Mouse (Mus musculus): ENCODE data around the gene Tesc. TPM values are rescaled to one million over a fixed set of nuclear protein-coding genes. Genes with fewer than 3 reads are reported as not detected.

Tesc gene
- polyA plus RNA-seq, 1 experiment: 17.1 TPM

DNA sequence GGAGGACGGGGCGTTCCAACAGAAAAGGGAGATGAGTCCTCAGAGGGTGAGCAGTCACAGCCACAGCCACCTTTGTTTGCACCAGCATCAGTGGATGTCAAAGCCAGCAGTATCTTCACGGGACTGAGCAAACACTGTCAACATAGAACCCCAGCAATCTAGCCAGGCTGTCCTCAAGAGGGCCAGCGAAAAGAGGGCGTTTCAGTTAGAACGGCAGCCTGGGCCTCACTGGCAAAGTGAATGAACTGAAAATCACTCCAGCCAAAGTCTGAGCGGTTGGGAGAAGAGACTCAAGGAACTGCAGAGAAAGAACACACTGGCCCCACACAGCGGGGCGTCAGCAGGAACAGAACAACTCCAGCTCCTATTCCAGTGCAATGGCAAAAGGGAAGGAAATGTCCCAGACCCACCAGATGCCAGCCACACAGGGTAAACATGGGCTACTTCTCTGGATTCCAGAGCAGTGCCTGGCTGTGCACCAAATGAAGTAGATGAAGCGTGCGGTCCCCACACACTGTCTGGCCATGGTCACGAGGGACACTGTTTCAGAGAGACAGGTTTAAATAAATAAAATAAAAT is 55.6 kb downstream of the Tesc start:
- no peak overlapping the region for H3K4me3 ChIP-seq (ENCODE audit: extremely low read depth, insufficient read depth, insufficient read length)
- no peaks in the 10 kb centered on the region for H3K27me3 ChIP-seq (ENCODE audit: control insufficient read depth, insufficient read depth, low read length)
- 69% methylated on average over 12 of the region's 12 CpGs for WGBS
- no peak overlapping the region for H3K27ac ChIP-seq (ENCODE audit: insufficient read depth, low read length)
- TF ChIP-seq POLR2A (IDR thresholded peaks at IDR 0.05; ENCODE audit: low read depth, low read length) (no peak), CTCF (IDR thresholded peaks at IDR 0.05; ENCODE audit: extremely low read depth, insufficient read depth, insufficient read length, insufficient replicate concordance) (no peak)
- no peaks in the 10 kb centered on the region for H3K36me3 ChIP-seq (ENCODE audit: control insufficient read depth, insufficient read depth, low read length)
- no peak for DNase-seq (ENCODE audit: low read depth in 1 of 2, low spot score in 2 of 2)
- peaks cover 38% of the 10 kb centered on the region for H3K4me1 ChIP-seq (ENCODE audit: control insufficient read depth, insufficient read depth, insufficient read length)

- no peaks in the 10 kb centered on the region for H3K36me3 ChIP-seq (ENCODE audit: control insufficient read depth, insufficient read depth, low read length)
- no peak overlapping the region for H3K27ac ChIP-seq (ENCODE audit: insufficient read depth, low read length)
- 80% methylated on average over 10 of the region's 10 CpGs for WGBS
- no peaks in the 10 kb centered on the region for H3K27me3 ChIP-seq (ENCODE audit: control insufficient read depth, insufficient read depth, low read length)
- no peak for TF ChIP-seq POLR2A (IDR thresholded peaks at IDR 0.05; ENCODE audit: low read depth, low read length)
- peaks cover 38% of the 10 kb centered on the region for H3K4me1 ChIP-seq (ENCODE audit: control insufficient read depth, insufficient read depth, insufficient read length)
- no peak for DNase-seq (ENCODE audit: low read depth in 1 of 2, low spot score in 2 of 2)
- H3K4me3 ChIP-seq (ENCODE audit: extremely low read depth, insufficient read depth, insufficient read length): no peak overlapping the region
These were observed 56.7 kb downstream of the Tesc start for GRCm38 (mm10) chr5:118084171-118084727.

GRCm38 (mm10) chr5:118085313-118085712 is 57.8 kb downstream of the Tesc start:
- no peak overlapping the region for H3K27ac ChIP-seq (ENCODE audit: insufficient read depth, low read length)

DNA sequence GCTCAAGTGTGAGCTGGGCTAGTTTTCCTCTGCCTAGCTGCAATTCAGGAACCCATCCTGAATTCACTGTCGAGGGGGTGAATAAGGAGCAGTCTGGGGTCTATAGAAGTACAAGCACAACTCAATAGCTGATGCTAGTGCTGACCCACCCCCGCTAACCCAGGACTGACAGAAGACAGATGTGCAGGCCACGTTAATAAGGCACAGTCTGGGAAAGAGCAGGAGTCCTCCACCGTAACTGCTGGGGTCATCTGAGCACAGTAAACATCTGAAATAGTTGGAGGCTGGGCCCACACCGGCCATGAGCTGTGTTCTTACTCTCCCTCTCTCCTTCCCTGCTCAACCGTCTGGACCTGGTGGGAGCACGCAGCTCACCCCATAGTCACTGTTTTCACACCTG is 59.4 kb downstream of the Tesc start:
- no peak overlapping the region for H3K4me3 ChIP-seq (ENCODE audit: extremely low read depth, insufficient read depth, insufficient read length)
- H3K27me3 ChIP-seq (ENCODE audit: control insufficient read depth, insufficient read depth, low read length): no peaks in the 10 kb centered on the region
- 87% methylated on average over 7 of the region's 7 CpGs for WGBS
- peaks cover 4% of the 10 kb centered on the region for H3K36me3 ChIP-seq (ENCODE audit: control insufficient read depth, insufficient read depth, low read length)
- no peak for TF ChIP-seq CTCF (IDR thresholded peaks at IDR 0.05; ENCODE audit: extremely low read depth, insufficient read depth, insufficient read length, insufficient replicate concordance)
- no peak overlapping the region for H3K27ac ChIP-seq (ENCODE audit: insufficient read depth, low read length)
- peaks cover 22% of the 10 kb centered on the region for H3K4me1 ChIP-seq (ENCODE audit: control insufficient read depth, insufficient read depth, insufficient read length)
- no peak for DNase-seq (ENCODE audit: low read depth in 1 of 2, low spot score in 2 of 2)

More at GRCm38 (mm10) chr5:118085313-118085712, 57.8 kb downstream of the Tesc start:
- 34% methylated on average over 7 of the region's 7 CpGs for WGBS
- Histone ChIP-seq H3K4me1 (ENCODE audit: control insufficient read depth, insufficient read depth, insufficient read length) (peaks cover 35% of the 10 kb centered on the region), H3K27me3 (ENCODE audit: control insufficient read depth, insufficient read depth, low read length) (no peaks in the 10 kb centered on the region), H3K4me3 (ENCODE audit: extremely low read depth, insufficient read depth, insufficient read length) (no peak overlapping the region), H3K36me3 (ENCODE audit: control insufficient read depth, insufficient read depth, low read length) (no peaks in the 10 kb centered on the region)
- peak; percentile 12 to 20 for DNase-seq (ENCODE audit: low read depth in 1 of 2, low spot score in 2 of 2)
- TF ChIP-seq POLR2A (IDR thresholded peaks at IDR 0.05; ENCODE audit: low read depth, low read length): no peak
- no peak for TF ChIP-seq CTCF (IDR thresholded peaks at IDR 0.05; ENCODE audit: extremely low read depth, insufficient read depth, insufficient read length, insufficient replicate concordance)

- Histone ChIP-seq H3K36me3 (ENCODE audit: control insufficient read depth, insufficient read depth, low read length) (peaks cover 4% of the 10 kb centered on the region), H3K4me1 (ENCODE audit: control insufficient read depth, insufficient read depth, insufficient read length) (peaks cover 14% of the 10 kb centered on the region), H3K4me3 (ENCODE audit: extremely low read depth, insufficient read depth, insufficient read length) (no peak overlapping the region), H3K27ac (ENCODE audit: insufficient read depth, low read length) (no peak overlapping the region), H3K27me3 (ENCODE audit: control insufficient read depth, insufficient read depth, low read length) (no peaks in the 10 kb centered on the region)
- 77% methylated on average over 7 of the region's 7 CpGs for WGBS
- no peak for DNase-seq (ENCODE audit: low read depth in 1 of 2, low spot score in 2 of 2)
- no peak for TF ChIP-seq CTCF (IDR thresholded peaks at IDR 0.05; ENCODE audit: extremely low read depth, insufficient read depth, insufficient read length, insufficient replicate concordance)
- no peak for TF ChIP-seq POLR2A (IDR thresholded peaks at IDR 0.05; ENCODE audit: low read depth, low read length)
These were observed 61.6 kb downstream of the Tesc start for GRCm38 (mm10) chr5:118089102-118089501.

DNA sequence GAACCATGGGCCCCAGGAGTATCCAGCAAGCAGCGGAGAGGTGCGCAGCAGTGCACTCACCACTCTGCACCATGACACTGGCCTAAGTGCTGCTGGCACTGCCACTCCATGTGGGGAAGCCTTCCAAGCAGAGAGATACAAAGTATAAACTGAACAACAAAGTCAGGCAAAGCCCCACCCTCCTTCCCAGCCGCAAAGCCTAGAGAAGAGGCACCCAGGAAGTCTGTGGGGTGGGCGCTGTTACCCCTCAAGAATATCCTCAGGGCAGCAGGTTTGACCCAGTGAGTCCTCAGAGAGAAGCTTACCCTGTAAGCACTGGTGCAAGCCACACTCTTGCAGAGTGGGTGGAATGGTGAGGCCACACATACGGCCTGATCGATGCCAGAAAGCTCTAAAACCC is 62.6 kb downstream of the Tesc start:
- Histone ChIP-seq H3K27me3 (ENCODE audit: control insufficient read depth, insufficient read depth, low read length) (no peaks in the 10 kb centered on the region), H3K4me1 (ENCODE audit: control insufficient read depth, insufficient read depth, insufficient read length) (peaks cover 4% of the 10 kb centered on the region; the same call in 1 of the 2 replicates), H3K4me3 (ENCODE audit: extremely low read depth, insufficient read depth, insufficient read length) (no peak overlapping the region), H3K36me3 (ENCODE audit: control insufficient read depth, insufficient read depth, low read length) (peaks cover 4% of the 10 kb centered on the region), H3K27ac (ENCODE audit: insufficient read depth, low read length) (no peak overlapping the region)
- DNase-seq (ENCODE audit: low read depth in 1 of 2, low spot score in 2 of 2): no peak
- 86% methylated on average over 6 of the region's 6 CpGs for WGBS
- no peak for TF ChIP-seq CTCF (IDR thresholded peaks at IDR 0.05; ENCODE audit: extremely low read depth, insufficient read depth, insufficient read length, insufficient replicate concordance)
- no peak for TF ChIP-seq POLR2A (IDR thresholded peaks at IDR 0.05; ENCODE audit: low read depth, low read length)

GRCm38 (mm10) chr5:118090837-118091236 is 63.3 kb downstream of the Tesc start:
- Histone ChIP-seq H3K4me1 (ENCODE audit: control insufficient read depth, insufficient read depth, insufficient read length) (no peaks in the 10 kb centered on the region), H3K4me3 (ENCODE audit: extremely low read depth, insufficient read depth, insufficient read length) (no peak overlapping the region), H3K27me3 (ENCODE audit: control insufficient read depth, insufficient read depth, low read length) (no peaks in the 10 kb centered on the region), H3K36me3 (ENCODE audit: control insufficient read depth, insufficient read depth, low read length) (peaks cover 4% of the 10 kb centered on the region), H3K27ac (ENCODE audit: insufficient read depth, low read length) (no peak overlapping the region)
- WGBS: 97% methylated on average over 2 of the region's 2 CpGs
- DNase-seq (ENCODE audit: low read depth in 1 of 2, low spot score in 2 of 2): peak in 1 of 2 experiments; percentile 36
- TF ChIP-seq POLR2A (IDR thresholded peaks at IDR 0.05; ENCODE audit: low read depth, low read length) (no peak), CTCF (IDR thresholded peaks at IDR 0.05; ENCODE audit: extremely low read depth, insufficient read depth, insufficient read length, insufficient replicate concordance) (peak; percentile 34; the same call in 1 of the 2 replicates)

Measured in spleen, adult 2 months (tissue).